Mouse (Mus musculus) hindbrain, embryonic 15.5 days (tissue): ENCODE measurements around the gene Dap. TPM values are rescaled to one million over a fixed set of nuclear protein-coding genes. Genes with fewer than 3 reads are reported as not detected.
A peak's percentile ranks its signal among the peaks of the same experiment; 100 is the strongest.

Source experiments
- ATAC-seq: fragments of 200-750 bp; cut with Nextera tagmentation; 2 replicates; pipeline ENCODE4 v1.8.0; 2017; ENCODE audit warnings: low read depth, moderate number of reproducible peaks, moderate TSS enrichment; ENCODE audit not compliant: low FRiP score
- H3K27ac ChIP-seq: fragments of 300-500 bp; sonication (generic); replicated peaks from 2 replicates; pipeline ENCODE4 v1.5.1; 2015; ENCODE audit warnings: mild to moderate bottlenecking, inconsistent platforms
- H3K27me3 ChIP-seq: fragments of 300-500 bp; sonication (generic); 2 replicates; pipeline ENCODE4 v1.6.1; 2015; ENCODE audit warnings: control low read depth, inconsistent platforms
- H3K36me3 ChIP-seq: fragments of 300-500 bp; sonication (generic); 2 replicates; pipeline ENCODE4 v1.6.1; 2015; ENCODE audit warnings: control low read depth, inconsistent platforms
- H3K4me1 ChIP-seq: fragments of 300-500 bp; sonication (generic); replicated peaks from 2 replicates; pipeline ENCODE4 v1.6.1; 2015; ENCODE audit warnings: control low read depth, inconsistent platforms
- H3K4me2 ChIP-seq: fragments of 300-500 bp; sonication (generic); 2 replicates; pipeline ENCODE4 v1.6.1; 2015; ENCODE audit warnings: moderate library complexity, mild to moderate bottlenecking, inconsistent platforms
- H3K4me3 ChIP-seq: fragments of 300-500 bp; sonication (generic); 2 replicates; pipeline ENCODE4 v1.5.1; 2015; ENCODE audit warnings: mild to moderate bottlenecking, inconsistent platforms
- H3K9ac ChIP-seq: fragments of 300-500 bp; sonication (generic); 2 replicates; pipeline ENCODE4 v1.6.1; 2015; ENCODE audit warnings: inconsistent platforms
- H3K9me3 ChIP-seq: fragments of 300-500 bp; sonication (generic); 2 replicates; pipeline ENCODE4 v1.6.1; 2016; ENCODE audit warnings: control low read depth, inconsistent platforms
- WGBS: fragments of 180-500 bp; shearing (Covaris S2); methylation state at CpG from one replicate; pipeline ENCODE4 v1.1.7; 2015; 5-methylcytosine and 5-hydroxymethylcytosine counted together
- polyA plus RNA-seq: library from polyadenylated mRNA; unstranded; fragments of >200 nt; fragmentation: Nextera tagmentation; extraction: Ambion mirVana; gene quantifications from 2 replicates; pipeline ENCODE4 v1.2.1, GENCODE M21; 2015

Gene Dap
- polyA plus RNA-seq, 1 experiment from 2014 or later: 30.4 TPM

DNA sequence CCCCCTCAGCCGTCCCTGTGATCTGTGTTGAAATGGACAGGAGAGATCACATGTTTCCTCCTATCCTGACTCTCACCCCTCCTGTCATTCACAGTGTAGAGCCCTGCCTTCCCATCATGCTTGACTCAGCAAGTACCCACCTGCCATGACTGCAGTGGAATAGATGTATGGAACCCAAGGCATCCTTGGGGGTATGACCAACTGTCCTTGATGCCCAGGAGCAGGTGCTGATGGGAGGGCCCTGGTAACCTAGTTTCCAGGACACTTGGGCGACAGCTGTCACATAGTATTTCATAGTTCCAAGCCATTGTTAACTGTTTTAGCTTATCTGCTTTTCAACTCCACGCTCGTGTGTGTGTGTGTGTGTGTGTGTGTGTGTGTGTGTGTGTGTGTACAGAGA lies 45.4 kb downstream of the Dap start:
- Histone ChIP-seq H3K27ac (no peak overlapping the region), H3K4me3 (no peak overlapping the region), H3K9me3 (no peaks in the 10 kb centered on the region), H3K27me3 (no peaks in the 10 kb centered on the region), H3K4me2 (no peak overlapping the region), H3K36me3 (no peaks in the 10 kb centered on the region), H3K9ac (no peak overlapping the region), H3K4me1 (no peaks in the 10 kb centered on the region)
- no peak for ATAC-seq
- 87% methylated on average over 4 of the region's 4 CpGs for WGBS

- no peak overlapping the region for H3K9ac ChIP-seq
- H3K9me3 ChIP-seq: no peaks in the 10 kb centered on the region
- WGBS: 73% methylated on average over 7 of the region's 7 CpGs
- no peaks in the 10 kb centered on the region for H3K36me3 ChIP-seq
- H3K4me3 ChIP-seq: no peak overlapping the region
- H3K4me1 ChIP-seq: no peaks in the 10 kb centered on the region
- no peaks in the 10 kb centered on the region for H3K27me3 ChIP-seq
- ATAC-seq: peak; percentile 58; the same call in 1 of the 2 replicates
- H3K27ac ChIP-seq: no peak overlapping the region
- no peak overlapping the region for H3K4me2 ChIP-seq
Measured at GRCm38 (mm10) chr15:31272695-31273094, 48.6 kb downstream of the Dap start.

GRCm38 (mm10) chr15:31273509-31273908 lies 49.4 kb downstream of the Dap start:
- H3K27me3 ChIP-seq: no peaks in the 10 kb centered on the region
- H3K4me1 ChIP-seq: 0 out of 2 replicates have a peak, but pooled peaks cover 4% of the 10 kb centered on the region
- no peaks in the 10 kb centered on the region for H3K9me3 ChIP-seq
- no peak overlapping the region for H3K9ac ChIP-seq
- no peak for ATAC-seq
- no peak overlapping the region for H3K27ac ChIP-seq
- no peak overlapping the region for H3K4me3 ChIP-seq
- WGBS: 84% methylated on average over 10 of the region's 10 CpGs
- no peak overlapping the region for H3K4me2 ChIP-seq
- H3K36me3 ChIP-seq: no peaks in the 10 kb centered on the region

DNA sequence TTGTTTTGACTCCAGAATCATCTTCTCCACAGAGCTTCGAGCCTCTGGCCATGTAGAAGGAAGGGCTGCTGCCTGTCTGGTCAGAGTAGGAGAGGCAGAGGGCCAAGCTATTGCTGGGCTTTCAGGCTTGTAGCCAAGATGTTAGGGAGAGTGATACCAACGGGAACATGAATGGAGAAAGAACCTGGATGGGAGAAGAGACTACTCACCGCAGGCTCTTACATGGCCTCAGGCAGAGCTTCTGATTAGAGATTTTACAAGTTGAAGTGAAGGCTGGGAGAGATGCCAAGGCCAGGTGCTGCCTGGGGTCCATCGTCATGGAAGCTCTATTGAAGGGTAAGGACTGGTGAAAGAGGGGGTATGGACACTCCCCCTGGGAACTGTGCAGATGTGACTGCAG lies 54.0 kb downstream of the Dap start:
- WGBS: 49% methylated on average over 4 of the region's 4 CpGs
- no peak overlapping the region for H3K27ac ChIP-seq
- H3K4me3 ChIP-seq: no peak overlapping the region
- ATAC-seq: no peak
- H3K36me3 ChIP-seq: no peaks in the 10 kb centered on the region
- H3K4me1 ChIP-seq: peaks cover 16% of the 10 kb centered on the region; the same call in 1 of the 2 replicates
- H3K27me3 ChIP-seq: no peaks in the 10 kb centered on the region
- no peaks in the 10 kb centered on the region for H3K9me3 ChIP-seq
- H3K4me2 ChIP-seq: no peak overlapping the region
- H3K9ac ChIP-seq: no peak overlapping the region

DNA sequence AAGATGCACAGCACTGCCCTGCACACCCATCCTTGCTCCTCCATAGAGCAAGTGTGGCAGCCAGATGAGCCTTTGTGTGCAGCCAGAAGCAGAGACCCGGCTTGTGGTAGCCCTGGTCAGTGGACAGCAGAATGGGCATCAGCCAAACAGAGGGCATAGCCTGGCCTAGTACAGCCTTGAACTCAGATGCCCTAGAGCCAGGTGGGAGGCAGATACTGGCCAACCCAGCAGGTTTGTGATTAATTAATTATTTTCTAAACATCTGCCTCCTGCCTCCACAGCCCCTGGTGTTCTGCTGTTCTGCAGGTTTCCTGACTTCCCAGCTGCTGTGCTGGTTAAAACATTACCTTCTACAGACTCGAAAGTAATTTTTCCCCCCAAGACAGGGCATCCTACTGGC lies 55.0 kb downstream of the Dap start:
- H3K27me3 ChIP-seq: no peaks in the 10 kb centered on the region
- ATAC-seq: no peak
- H3K9ac ChIP-seq: no peak overlapping the region
- no peak overlapping the region for H3K27ac ChIP-seq
- H3K9me3 ChIP-seq: no peaks in the 10 kb centered on the region
- 68% methylated on average over 2 of the region's 2 CpGs for WGBS
- H3K4me1 ChIP-seq: peaks cover 16% of the 10 kb centered on the region; the same call in 1 of the 2 replicates
- no peak overlapping the region for H3K4me3 ChIP-seq
- no peak overlapping the region for H3K4me2 ChIP-seq
- no peaks in the 10 kb centered on the region for H3K36me3 ChIP-seq

DNA sequence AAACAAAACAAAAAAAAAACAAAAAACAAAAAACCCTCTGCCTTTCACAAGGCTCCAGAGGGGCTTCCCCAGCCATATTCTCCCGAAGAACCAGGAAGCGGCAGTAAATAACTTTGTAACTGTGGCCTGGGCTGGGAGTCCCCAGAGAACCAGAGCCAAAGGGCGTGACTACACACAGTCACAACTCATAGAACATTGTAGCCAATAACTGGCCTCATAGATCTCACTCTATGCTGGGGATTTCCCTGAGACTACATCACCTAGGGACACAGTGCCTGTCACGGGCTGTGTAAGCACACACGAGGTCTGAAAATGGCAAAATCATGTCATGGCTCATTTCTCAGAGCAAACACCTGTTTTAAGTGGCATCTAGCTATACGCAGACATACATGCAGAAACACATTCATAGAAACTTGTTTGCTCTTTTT lies 55.5 kb downstream of the Dap start:
- Histone ChIP-seq H3K4me3 (no peak overlapping the region), H3K9ac (no peak overlapping the region), H3K4me2 (no peak overlapping the region), H3K9me3 (no peaks in the 10 kb centered on the region), H3K4me1 (peaks cover 16% of the 10 kb centered on the region; the same call in 1 of the 2 replicates), H3K36me3 (no peaks in the 10 kb centered on the region), H3K27me3 (no peaks in the 10 kb centered on the region), H3K27ac (no peak overlapping the region)
- WGBS: 72% methylated on average over 6 of the region's 6 CpGs
- ATAC-seq: no peak

DNA sequence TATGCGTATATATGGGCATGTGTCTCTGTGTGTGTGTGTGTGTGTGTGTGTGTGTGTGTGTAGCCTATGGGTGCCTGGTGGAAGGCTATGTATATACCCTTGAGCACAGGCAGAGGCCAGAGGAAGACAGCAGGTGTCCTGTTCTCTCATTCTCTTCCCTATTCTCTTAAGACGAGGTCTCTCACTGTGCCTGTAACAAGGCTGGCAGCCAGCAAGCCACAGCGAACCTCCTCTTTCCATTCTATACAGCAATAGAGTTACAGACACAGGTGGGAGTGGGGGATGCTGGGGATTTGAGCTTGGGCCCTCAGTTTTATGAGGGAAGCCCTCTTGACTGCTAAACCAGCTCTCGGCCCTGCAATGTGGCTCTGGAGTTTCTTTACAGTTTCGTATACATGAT lies 55.9 kb downstream of the Dap start:
- H3K9ac ChIP-seq: no peak overlapping the region
- ATAC-seq: no peak
- H3K36me3 ChIP-seq: no peaks in the 10 kb centered on the region
- no peak overlapping the region for H3K4me2 ChIP-seq
- WGBS: 74% methylated on average over 5 of the region's 5 CpGs
- peaks cover 16% of the 10 kb centered on the region; the same call in 1 of the 2 replicates for H3K4me1 ChIP-seq
- H3K4me3 ChIP-seq: no peak overlapping the region
- H3K27ac ChIP-seq: no peak overlapping the region
- H3K9me3 ChIP-seq: no peaks in the 10 kb centered on the region
- no peaks in the 10 kb centered on the region for H3K27me3 ChIP-seq

GRCm38 (mm10) chr15:31280683-31281082 lies 56.6 kb downstream of the Dap start:
- no peak overlapping the region for H3K4me3 ChIP-seq
- H3K27ac ChIP-seq: no peak overlapping the region
- no peaks in the 10 kb centered on the region for H3K27me3 ChIP-seq
- H3K9me3 ChIP-seq: no peaks in the 10 kb centered on the region
- no peak overlapping the region for H3K4me2 ChIP-seq
- no peak overlapping the region for H3K9ac ChIP-seq
- WGBS: 85% methylated on average over 2 of the region's 2 CpGs
- peaks cover 16% of the 10 kb centered on the region; the same call in 1 of the 2 replicates for H3K4me1 ChIP-seq
- ATAC-seq: no peak
- H3K36me3 ChIP-seq: no peaks in the 10 kb centered on the region

- H3K27me3 ChIP-seq: no peaks in the 10 kb centered on the region
- H3K9me3 ChIP-seq: no peaks in the 10 kb centered on the region
- 49% methylated on average over 13 of the region's 13 CpGs for WGBS
- no peaks in the 10 kb centered on the region for H3K36me3 ChIP-seq
- no peak overlapping the region for H3K27ac ChIP-seq
- peak overlapping the region; percentile 5 for H3K4me2 ChIP-seq
- no peak overlapping the region for H3K9ac ChIP-seq
- H3K4me3 ChIP-seq: no peak overlapping the region
- H3K4me1 ChIP-seq: peaks cover 16% of the 10 kb centered on the region; the same call in 1 of the 2 replicates
- ATAC-seq: no peak
Measured at GRCm38 (mm10) chr15:31281830-31282229, 57.7 kb downstream of the Dap start.

- Histone ChIP-seq H3K4me1 (peaks cover 16% of the 10 kb centered on the region; the same call in 1 of the 2 replicates), H3K36me3 (no peaks in the 10 kb centered on the region), H3K4me2 (no peak overlapping the region), H3K9me3 (no peaks in the 10 kb centered on the region), H3K4me3 (no peak overlapping the region), H3K9ac (no peak overlapping the region), H3K27me3 (no peaks in the 10 kb centered on the region), H3K27ac (no peak overlapping the region)
- 89% methylated on average over 3 of the region's 3 CpGs for WGBS
- no peak for ATAC-seq
Measured at GRCm38 (mm10) chr15:31282353-31282752, 58.2 kb downstream of the Dap start.

- Histone ChIP-seq H3K4me2 (no peak overlapping the region), H3K4me1 (peaks cover 9% of the 10 kb centered on the region; the same call in 1 of the 2 replicates), H3K27ac (no peak overlapping the region), H3K9ac (no peak overlapping the region), H3K9me3 (no peaks in the 10 kb centered on the region), H3K27me3 (no peaks in the 10 kb centered on the region), H3K4me3 (no peak overlapping the region), H3K36me3 (no peaks in the 10 kb centered on the region)
- ATAC-seq: no peak
- 74% methylated on average over 5 of the region's 5 CpGs for WGBS
Measured at GRCm38 (mm10) chr15:31284142-31284541, 60.0 kb downstream of the Dap start.

- ATAC-seq: 0 out of 2 replicates have a peak, but pooled peaks have one; percentile 25
- no peak overlapping the region for H3K9ac ChIP-seq
- H3K27me3 ChIP-seq: no peaks in the 10 kb centered on the region
- H3K4me3 ChIP-seq: no peak overlapping the region
- no peak overlapping the region for H3K4me2 ChIP-seq
- peaks cover 8% of the 10 kb centered on the region; the same call in 1 of the 2 replicates for H3K4me1 ChIP-seq
- no peak overlapping the region for H3K27ac ChIP-seq
- H3K36me3 ChIP-seq: no peaks in the 10 kb centered on the region
- 67% methylated on average over 17 of the region's 17 CpGs for WGBS
- H3K9me3 ChIP-seq: no peaks in the 10 kb centered on the region
Measured at GRCm38 (mm10) chr15:31284922-31285631, 61.0 kb downstream of the Dap start.
